Comparison of ENCODE assay signal across 8 mouse cellular contexts in the genomic region with DNA sequence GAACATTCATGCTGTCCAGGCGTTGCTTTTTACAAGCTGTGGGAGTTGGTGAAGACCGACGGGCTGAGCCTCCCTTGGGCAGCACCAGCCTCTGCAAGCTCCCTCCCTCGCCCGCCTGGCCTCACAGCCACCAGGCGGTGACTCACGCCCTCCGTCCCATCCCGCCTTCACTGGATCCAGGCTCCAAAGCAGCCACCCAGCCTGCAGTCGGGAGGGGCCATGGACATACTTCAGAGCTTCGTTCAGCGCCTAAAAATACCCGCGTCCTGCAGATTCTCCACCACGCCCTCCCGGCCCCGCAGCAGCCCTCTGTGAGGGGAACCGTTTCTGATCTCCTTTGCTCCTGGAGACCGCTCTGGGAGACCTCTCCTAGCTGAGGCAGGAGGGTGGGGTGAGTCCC. TPM values are rescaled to one million over a fixed set of nuclear protein-coding genes. Genes with fewer than 3 reads are reported as not detected.
DNase-seq lines count a peak whose midpoint lies in the region; ATAC-seq and TF ChIP-seq lines count a peak whose summit lies in the region.

No protein-coding gene starts in this region.

- no peaks in the 10 kb centered on the region for H3K9me3 ChIP-seq in embryonic facial prominence, embryonic 12.5 days
- no peaks in the 10 kb centered on the region for H3K9me3 ChIP-seq in heart, postnatal 0 days (replicated peaks; ENCODE audit: control insufficient read depth, low read length)
- H3K9me3 ChIP-seq in liver, embryonic 11.5 days (ENCODE audit: control insufficient read depth, low read length) = no peaks in the 10 kb centered on the region

- H3K4me1 ChIP-seq in embryonic facial prominence, embryonic 12.5 days = peaks cover 9% of the 10 kb centered on the region
- peaks cover 20% of the 10 kb centered on the region for H3K4me1 ChIP-seq in heart, postnatal 0 days (ENCODE audit: control insufficient read depth, insufficient read depth)
- H3K4me1 ChIP-seq in liver, embryonic 11.5 days (replicated peaks; ENCODE audit: control insufficient read depth, insufficient read depth, low read length) = peaks cover 21% of the 10 kb centered on the region
- H3K4me1 ChIP-seq in olfactory bulb, adult 2 months (ENCODE audit: control insufficient read depth, insufficient read depth, low read length) = peaks cover 34% of the 10 kb centered on the region

- peak overlapping the region; percentile 47 for H3K9ac ChIP-seq in embryonic facial prominence, embryonic 12.5 days
- peak overlapping the region; percentile 51 for H3K9ac ChIP-seq in heart, postnatal 0 days (replicated peaks; ENCODE audit: low read depth, low read length)
- no peak overlapping the region for H3K9ac ChIP-seq in liver, embryonic 11.5 days (ENCODE audit: low read depth, low read length)

- 2% methylated on average over 19 of the region's 19 CpGs for WGBS in embryonic facial prominence, embryonic 12.5 days
- WGBS in heart, postnatal 0 days = 5% methylated on average over 19 of the region's 19 CpGs
- 11% methylated on average over 19 of the region's 19 CpGs for WGBS in liver, embryonic 11.5 days
- WGBS in olfactory bulb, adult 2 months = 6% methylated on average over 19 of the region's 19 CpGs

- TF ChIP-seq CTCF in heart, postnatal 0 days (IDR thresholded peaks at IDR 0.05; ENCODE audit: low read depth) = peak; percentile 55
- no peak for TF ChIP-seq CTCF in olfactory bulb, adult 2 months (IDR thresholded peaks at IDR 0.05; ENCODE audit: insufficient read depth, low read depth, low read length)

- no peak for ATAC-seq in embryonic facial prominence, embryonic 12.5 days (ENCODE audit: insufficient number of reproducible peaks, insufficient read depth, low FRiP score, low TSS enrichment)
- ATAC-seq in heart, postnatal 0 days (ENCODE audit: insufficient read depth, low read depth) = peak; percentile 94
- ATAC-seq in liver, embryonic 11.5 days (replicated peaks; ENCODE audit: low FRiP score) = no peak
- no peak for ATAC-seq in cerebellum, adult (ENCODE audit: insufficient number of reproducible peaks, low FRiP score, low TSS enrichment)

- peak overlapping the region; percentile 30; the same call in 1 of the 2 replicates for H3K27ac ChIP-seq in embryonic facial prominence, embryonic 12.5 days
- peak overlapping the region; percentile 92 for H3K27ac ChIP-seq in heart, postnatal 0 days (ENCODE audit: low read depth)
- H3K27ac ChIP-seq in liver, embryonic 11.5 days (ENCODE audit: low read depth, low read length) = no peak overlapping the region
- peak overlapping the region; percentile 77 for H3K27ac ChIP-seq in olfactory bulb, adult 2 months (ENCODE audit: insufficient read depth, low read depth, low read length)

- peaks cover 39% of the 10 kb centered on the region for H3K36me3 ChIP-seq in embryonic facial prominence, embryonic 12.5 days
- peaks cover 15% of the 10 kb centered on the region; the same call in 1 of the 2 replicates for H3K36me3 ChIP-seq in heart, postnatal 0 days (replicated peaks; ENCODE audit: control insufficient read depth, insufficient read depth, low read length)
- H3K36me3 ChIP-seq in liver, embryonic 11.5 days (ENCODE audit: control insufficient read depth, insufficient read depth, low read length) = peaks cover 22% of the 10 kb centered on the region

- H3K4me3 ChIP-seq in embryonic facial prominence, embryonic 12.5 days = 0 out of 2 replicates have a peak overlapping the region, but pooled peaks have one; percentile 6
- H3K4me3 ChIP-seq in heart, postnatal 0 days (ENCODE audit: low read depth, low read length) = no peak overlapping the region
- no peak overlapping the region for H3K4me3 ChIP-seq in liver, embryonic 11.5 days (ENCODE audit: low read depth, low read length)
- H3K4me3 ChIP-seq in olfactory bulb, adult 2 months (ENCODE audit: insufficient read depth, low read depth, low read length) = peak overlapping the region; percentile 16; the same call in 1 of the 2 replicates

- DNase-seq in right cerebral cortex, adult 2 months (ENCODE audit: low spot score in 2 of 2) = peak; percentile 65 to 74
- DNase-seq in right cerebral cortex, postnatal 10 days (ENCODE audit: low spot score in 2 of 2) = no peak
- peak; percentile 97 for DNase-seq in heart, postnatal 0 days (ENCODE audit: low spot score)
- no peak for DNase-seq in liver, embryonic 11.5 days (ENCODE audit: low spot score)
- no peak for DNase-seq in thymus, postnatal 0 days (ENCODE audit: low spot score)

- no peaks in the 10 kb centered on the region for H3K27me3 ChIP-seq in embryonic facial prominence, embryonic 12.5 days
- H3K27me3 ChIP-seq in heart, postnatal 0 days (ENCODE audit: control insufficient read depth, insufficient read depth, low read length) = no peaks in the 10 kb centered on the region
- no peaks in the 10 kb centered on the region for H3K27me3 ChIP-seq in liver, embryonic 11.5 days (replicated peaks; ENCODE audit: control insufficient read depth, insufficient read depth, low read length)

- TF ChIP-seq EP300 in heart, postnatal 0 days (IDR thresholded peaks at IDR 0.05; ENCODE audit: low read depth) = peak; percentile 78

- peak overlapping the region; percentile 39 for H3K4me2 ChIP-seq in embryonic facial prominence, embryonic 12.5 days (replicated peaks)
- peak overlapping the region; percentile 32 for H3K4me2 ChIP-seq in heart, postnatal 0 days (ENCODE audit: low read depth, low read length)
- peak overlapping the region; percentile 4 for H3K4me2 ChIP-seq in liver, embryonic 11.5 days

- no peak for TF ChIP-seq POLR2A in olfactory bulb, adult 2 months (IDR thresholded peaks at IDR 0.05; ENCODE audit: insufficient read depth, low read depth, low read length)

RNA-seq across cellular contexts. Expression of gene Lsm4, which starts 9.1 kb away (rescaled TPM):
- 303 and 326 TPM in 2 replicates for polyA plus RNA-seq in embryonic facial prominence, embryonic 12.5 days (2016; fragmentation: Nextera tagmentation; extraction: Ambion mirVana)
- 438 and 495 TPM in 2 replicates for total RNA-seq in heart, postnatal 0 days (2014; rRNA removed; ENCODE audit: low replicate concordance)
- 202 and 205 TPM in 2 replicates for polyA plus RNA-seq in heart, postnatal 0 days (2015; fragmentation: Nextera tagmentation; extraction: Ambion mirVana)
- polyA plus RNA-seq in liver, embryonic 11.5 days (2014; fragmentation: Nextera tagmentation; extraction: Ambion mirVana) = 342 and 357 TPM in 2 replicates
- polyA plus RNA-seq in olfactory bulb, adult 2 months (2012; ENCODE audit: insufficient read depth, insufficient read length, low replicate concordance, missing spikeins) = not detected in 2 replicates
- 333 and 377 TPM in 2 replicates for polyA plus RNA-seq in thymus, postnatal 0 days (2015; fragmentation: Nextera tagmentation; extraction: Ambion mirVana)

RNA-seq across cellular contexts. Expression of gene Jund, which starts 16.6 kb away (rescaled TPM):
- polyA plus RNA-seq in embryonic facial prominence, embryonic 12.5 days (2016; fragmentation: Nextera tagmentation; extraction: Ambion mirVana) = 142 and 150 TPM in 2 replicates
- 322 and 503 TPM in 2 replicates for total RNA-seq in heart, postnatal 0 days (2014; rRNA removed; ENCODE audit: low replicate concordance)
- 45.9 and 49.5 TPM in 2 replicates for polyA plus RNA-seq in heart, postnatal 0 days (2015; fragmentation: Nextera tagmentation; extraction: Ambion mirVana)
- polyA plus RNA-seq in liver, embryonic 11.5 days (2014; fragmentation: Nextera tagmentation; extraction: Ambion mirVana) = 43.0 and 47.2 TPM in 2 replicates
- not detected in 2 replicates for polyA plus RNA-seq in olfactory bulb, adult 2 months (2012; ENCODE audit: insufficient read depth, insufficient read length, low replicate concordance, missing spikeins)
- 85.7 and 111 TPM in 2 replicates for polyA plus RNA-seq in thymus, postnatal 0 days (2015; fragmentation: Nextera tagmentation; extraction: Ambion mirVana)

RNA-seq across cellular contexts. Expression of gene Iqcn, which starts 21.1 kb away (rescaled TPM):
- not detected in 2 replicates for polyA plus RNA-seq in embryonic facial prominence, embryonic 12.5 days (2016; fragmentation: Nextera tagmentation; extraction: Ambion mirVana)
- total RNA-seq in heart, postnatal 0 days (2014; rRNA removed; ENCODE audit: low replicate concordance) = not detected in 2 replicates
- not detected in 2 replicates for polyA plus RNA-seq in heart, postnatal 0 days (2015; fragmentation: Nextera tagmentation; extraction: Ambion mirVana)
- not detected in 2 replicates for polyA plus RNA-seq in liver, embryonic 11.5 days (2014; fragmentation: Nextera tagmentation; extraction: Ambion mirVana)
- not detected in 2 replicates for polyA plus RNA-seq in olfactory bulb, adult 2 months (2012; ENCODE audit: insufficient read depth, insufficient read length, low replicate concordance, missing spikeins)
- 0.04 and 0.06 TPM in 2 replicates for polyA plus RNA-seq in thymus, postnatal 0 days (2015; fragmentation: Nextera tagmentation; extraction: Ambion mirVana)

RNA-seq across cellular contexts. Expression of gene Pgpep1, which starts 22.0 kb away (rescaled TPM):
- polyA plus RNA-seq in embryonic facial prominence, embryonic 12.5 days (2016; fragmentation: Nextera tagmentation; extraction: Ambion mirVana) = 59.5 and 70.4 TPM in 2 replicates
- total RNA-seq in heart, postnatal 0 days (2014; rRNA removed; ENCODE audit: low replicate concordance) = 18.0 and 36.3 TPM in 2 replicates
- 26.9 and 29.1 TPM in 2 replicates for polyA plus RNA-seq in heart, postnatal 0 days (2015; fragmentation: Nextera tagmentation; extraction: Ambion mirVana)
- 33.7 and 34.6 TPM in 2 replicates for polyA plus RNA-seq in liver, embryonic 11.5 days (2014; fragmentation: Nextera tagmentation; extraction: Ambion mirVana)
- not detected in 2 replicates for polyA plus RNA-seq in olfactory bulb, adult 2 months (2012; ENCODE audit: insufficient read depth, insufficient read length, low replicate concordance, missing spikeins)
- polyA plus RNA-seq in thymus, postnatal 0 days (2015; fragmentation: Nextera tagmentation; extraction: Ambion mirVana) = 33.2 and 43.0 TPM in 2 replicates

RNA-seq across cellular contexts. Expression of gene Gm3336, which starts 36.1 kb away (rescaled TPM):
- polyA plus RNA-seq in embryonic facial prominence, embryonic 12.5 days (2016; fragmentation: Nextera tagmentation; extraction: Ambion mirVana) = not detected in 2 replicates
- total RNA-seq in heart, postnatal 0 days (2014; rRNA removed; ENCODE audit: low replicate concordance) = not detected in 2 replicates
- not detected in 2 replicates for polyA plus RNA-seq in heart, postnatal 0 days (2015; fragmentation: Nextera tagmentation; extraction: Ambion mirVana)
- 0.15 TPM in 1 of 2 replicates, not detected in the other for polyA plus RNA-seq in liver, embryonic 11.5 days (2014; fragmentation: Nextera tagmentation; extraction: Ambion mirVana)
- polyA plus RNA-seq in olfactory bulb, adult 2 months (2012; ENCODE audit: insufficient read depth, insufficient read length, low replicate concordance, missing spikeins) = not detected in 2 replicates
- polyA plus RNA-seq in thymus, postnatal 0 days (2015; fragmentation: Nextera tagmentation; extraction: Ambion mirVana) = 0.29 and 0.32 TPM in 2 replicates

Comparison
In these comparisons a context has a peak if more than half of its experiments do, and no peak if none do; other contexts are left out.
1. DNase-seq: peak in right cerebral cortex, adult 2 months (2 of 2) and heart, postnatal 0 days (single experiment); none in right cerebral cortex, postnatal 10 days (0 of 2), liver, embryonic 11.5 days (single experiment) and thymus, postnatal 0 days (single experiment).
2. H3K4me3 ChIP-seq: peak in embryonic facial prominence, embryonic 12.5 days (single experiment) and olfactory bulb, adult 2 months (single experiment); none in heart, postnatal 0 days (single experiment) and liver, embryonic 11.5 days (single experiment).
3. Peak in every context shown above with its lines, with median percentiles within 50 percentile points of each other: H3K4me2 ChIP-seq.